Mouse (Mus musculus) midbrain, postnatal 0 days (tissue): ENCODE data around the gene Spsb1. TPM values are rescaled to one million over a fixed set of nuclear protein-coding genes. Genes with fewer than 3 reads are reported as not detected.

Source experiments
- ATAC-seq: fragments of 200-750 bp; cut with Nextera tagmentation; 2 replicates; pipeline ENCODE4 v1.8.0; 2017; ENCODE audit warnings: moderate number of reproducible peaks, mild to moderate bottlenecking, moderate TSS enrichment, moderate library complexity; ENCODE audit not compliant: low FRiP score
- DNase-seq: peaks from one replicate; pipeline ENCODE4 v3.0.0-alpha.2; 2015; ENCODE audit warnings: low spot score
- H3K27ac ChIP-seq: fragments of 300-500 bp; sonication (generic); 2 replicates; pipeline ENCODE4 v1.5.1; 2014; ENCODE audit warnings: low read depth, mild to moderate bottlenecking, low read length, mixed read lengths
- H3K27me3 ChIP-seq: fragments of 300-500 bp; sonication (generic); 2 replicates; pipeline ENCODE4 v1.6.1; 2014; ENCODE audit warnings: low read length, control low read depth, mixed read lengths; ENCODE audit not compliant: insufficient read depth
- H3K36me3 ChIP-seq: fragments of 300-500 bp; sonication (generic); 2 replicates; pipeline ENCODE4 v1.6.1; 2014; ENCODE audit warnings: low read length, control low read depth, mixed read lengths; ENCODE audit not compliant: insufficient read depth
- H3K4me1 ChIP-seq: fragments of 300-500 bp; sonication (generic); 2 replicates; pipeline ENCODE4 v1.6.1; 2014; ENCODE audit warnings: mild to moderate bottlenecking, control low read depth, antibody characterized with exemption, low read length, mixed read lengths; ENCODE audit not compliant: insufficient read depth
- H3K4me2 ChIP-seq: fragments of 300-500 bp; sonication (generic); 2 replicates; pipeline ENCODE4 v1.6.1; 2014; ENCODE audit warnings: low read depth, mild to moderate bottlenecking, low read length, mixed read lengths; ENCODE audit not compliant: poor library complexity, severe bottlenecking
- H3K4me3 ChIP-seq: fragments of 300-500 bp; sonication (generic); 2 replicates; pipeline ENCODE4 v1.5.1; 2014; ENCODE audit warnings: low read depth, mild to moderate bottlenecking, low read length, moderate library complexity
- H3K9ac ChIP-seq: fragments of 300-500 bp; sonication (generic); replicated peaks from 2 replicates; pipeline ENCODE4 v1.6.1; 2014; ENCODE audit warnings: mild to moderate bottlenecking, low read length, moderate library complexity, mixed read lengths; ENCODE audit not compliant: poor library complexity, severe bottlenecking
- H3K9me3 ChIP-seq: fragments of 300-500 bp; sonication (generic); 2 replicates; pipeline ENCODE4 v1.6.1; 2016; ENCODE audit warnings: low read length, control low read depth
- CTCF ChIP-seq: IDR thresholded peaks from 2 replicates; pipeline ENCODE4 v1.5.1; 2016; ENCODE audit warnings: antibody characterized with exemption, mild to moderate bottlenecking
- WGBS: fragments of 180-500 bp; shearing (Covaris S2); extraction: QIAGEN DNeasy Blood & Tissue Kit; methylation state at CpG from one replicate; pipeline ENCODE4 v1.1.7; 2014; 5-methylcytosine and 5-hydroxymethylcytosine counted together
- polyA plus RNA-seq: library from polyadenylated mRNA; unstranded; fragments of >200 nt; fragmentation: Nextera tagmentation; extraction: Ambion mirVana; gene quantifications from 2 replicates; pipeline ENCODE4 v1.2.1, GENCODE M21; 2015
- total RNA-seq: library from RNA; depleted of rRNA; stranded (reverse); fragments of >200 nt; gene quantifications from 2 replicates; pipeline ENCODE4 v1.2.3, GENCODE M21; 2014

The Spsb1 gene
- total and polyA plus RNA-seq, 2 experiments from 2014 or later: 4.7 to 13.6 TPM

GRCm38 (mm10) chr4:149913709-149914370 is 41.0 kb downstream of the Spsb1 start:
- Histone ChIP-seq H3K4me2 (no peak overlapping the region), H3K9ac (no peak overlapping the region), H3K9me3 (no peaks in the 10 kb centered on the region), H3K4me3 (no peak overlapping the region), H3K4me1 (0 out of 2 replicates have a peak, but pooled peaks cover 2% of the 10 kb centered on the region), H3K36me3 (no peaks in the 10 kb centered on the region), H3K27ac (no peak overlapping the region), H3K27me3 (no peaks in the 10 kb centered on the region)
- no peak for TF ChIP-seq CTCF
- WGBS: 69% methylated on average over 7 of the region's 7 CpGs
- DNase-seq: no peak
- no peak for ATAC-seq

GRCm38 (mm10) chr4:149912451-149912850 is 42.4 kb downstream of the Spsb1 start:
- H3K4me3 ChIP-seq: no peak overlapping the region
- no peak overlapping the region for H3K4me2 ChIP-seq
- no peaks in the 10 kb centered on the region for H3K36me3 ChIP-seq
- no peak for TF ChIP-seq CTCF
- DNase-seq: no peak
- 51% methylated on average over 4 of the region's 4 CpGs for WGBS
- 0 out of 2 replicates have a peak, but pooled peaks cover 2% of the 10 kb centered on the region for H3K4me1 ChIP-seq
- ATAC-seq: no peak
- H3K9me3 ChIP-seq: no peaks in the 10 kb centered on the region
- no peak overlapping the region for H3K9ac ChIP-seq
- H3K27ac ChIP-seq: no peak overlapping the region
- H3K27me3 ChIP-seq: no peaks in the 10 kb centered on the region

- DNase-seq: no peak
- H3K4me2 ChIP-seq: no peak overlapping the region
- TF ChIP-seq CTCF: no peak
- H3K9ac ChIP-seq: no peak overlapping the region
- peaks cover 6% of the 10 kb centered on the region; the same call in 1 of the 2 replicates for H3K36me3 ChIP-seq
- ATAC-seq: no peak
- 28% methylated on average over 4 of the region's 4 CpGs for WGBS
- H3K27ac ChIP-seq: no peak overlapping the region
- no peaks in the 10 kb centered on the region for H3K27me3 ChIP-seq
- H3K9me3 ChIP-seq: no peaks in the 10 kb centered on the region
- H3K4me1 ChIP-seq: 0 out of 2 replicates have a peak, but pooled peaks cover 2% of the 10 kb centered on the region
- no peak overlapping the region for H3K4me3 ChIP-seq
These were observed 44.3 kb downstream of the Spsb1 start for GRCm38 (mm10) chr4:149910558-149910957.

- H3K36me3 ChIP-seq: peaks cover 6% of the 10 kb centered on the region; the same call in 1 of the 2 replicates
- H3K9me3 ChIP-seq: no peaks in the 10 kb centered on the region
- H3K27ac ChIP-seq: no peak overlapping the region
- H3K4me3 ChIP-seq: no peak overlapping the region
- 0 out of 2 replicates have a peak, but pooled peaks cover 2% of the 10 kb centered on the region for H3K4me1 ChIP-seq
- DNase-seq: no peak
- no peak overlapping the region for H3K9ac ChIP-seq
- ATAC-seq: no peak
- WGBS: 91% methylated on average over 13 of the region's 13 CpGs
- no peak overlapping the region for H3K4me2 ChIP-seq
- no peak for TF ChIP-seq CTCF
- H3K27me3 ChIP-seq: no peaks in the 10 kb centered on the region
These were observed 45.3 kb downstream of the Spsb1 start for GRCm38 (mm10) chr4:149909551-149909950.

- H3K27me3 ChIP-seq: no peaks in the 10 kb centered on the region
- H3K27ac ChIP-seq: no peak overlapping the region
- peaks cover 6% of the 10 kb centered on the region; the same call in 1 of the 2 replicates for H3K36me3 ChIP-seq
- 52% methylated on average over 7 of the region's 7 CpGs for WGBS
- H3K4me3 ChIP-seq: no peak overlapping the region
- no peak overlapping the region for H3K9ac ChIP-seq
- no peak for TF ChIP-seq CTCF
- no peak for ATAC-seq
- no peak for DNase-seq
- H3K9me3 ChIP-seq: no peaks in the 10 kb centered on the region
- no peak overlapping the region for H3K4me2 ChIP-seq
- H3K4me1 ChIP-seq: 0 out of 2 replicates have a peak, but pooled peaks cover 2% of the 10 kb centered on the region
These were observed 45.9 kb downstream of the Spsb1 start for GRCm38 (mm10) chr4:149908923-149909322.

GRCm38 (mm10) chr4:149907656-149908055 is 47.2 kb downstream of the Spsb1 start:
- H3K4me1 ChIP-seq: 0 out of 2 replicates have a peak, but pooled peaks cover 2% of the 10 kb centered on the region
- ATAC-seq (no peak), DNase-seq (no peak)
- 67% methylated on average over 7 of the region's 7 CpGs for WGBS
- no peak overlapping the region for H3K27ac ChIP-seq
- H3K4me3 ChIP-seq: no peak overlapping the region
- no peaks in the 10 kb centered on the region for H3K27me3 ChIP-seq
- no peak overlapping the region for H3K9ac ChIP-seq
- H3K9me3 ChIP-seq: no peaks in the 10 kb centered on the region
- TF ChIP-seq CTCF: no peak
- H3K4me2 ChIP-seq: no peak overlapping the region
- H3K36me3 ChIP-seq: peaks cover 6% of the 10 kb centered on the region; the same call in 1 of the 2 replicates
